Mouse (Mus musculus) liver, embryonic 14.5 days (tissue): ENCODE measurements around the gene Slc1a2.

Experiments
- CTCF ChIP-seq: IDR thresholded peaks from 2 replicates; pipeline ENCODE4 v1.5.1; 2016; ENCODE audit warnings: antibody characterized with exemption, low read depth, control low read depth
- EP300 ChIP-seq: IDR thresholded peaks from 2 replicates; pipeline ENCODE4 v1.6.1; 2016; ENCODE audit warnings: antibody characterized with exemption, low read depth

- TF ChIP-seq CTCF (no peak), EP300 (no peak)
Observed at GRCm38 (mm10) chr2:102650322-102650721, 8.1 kb upstream of the Slc1a2 start.
